Mouse (Mus musculus) brain, embryonic 14.5 days (tissue): ENCODE data around the gene Olfr209.

Experiments used
- CTCF ChIP-seq: fragments of 200-500 bp; IDR thresholded peaks from 2 replicates; pipeline ENCODE4 v1.5.1; 2012; ENCODE audit warnings: inconsistent platforms, mild to moderate bottlenecking, moderate library complexity, borderline replicate concordance; ENCODE audit not compliant: insufficient read depth, insufficient read length; ENCODE audit errors: extremely low read depth
- POLR2A ChIP-seq: fragments of 200-500 bp; IDR thresholded peaks from 2 replicates; pipeline ENCODE4 v1.6.1; 2012; ENCODE audit warnings: mild to moderate bottlenecking, inconsistent platforms, borderline replicate concordance; ENCODE audit not compliant: poor library complexity, insufficient read depth, insufficient read length, severe bottlenecking; ENCODE audit errors: extremely low read depth

DNA sequence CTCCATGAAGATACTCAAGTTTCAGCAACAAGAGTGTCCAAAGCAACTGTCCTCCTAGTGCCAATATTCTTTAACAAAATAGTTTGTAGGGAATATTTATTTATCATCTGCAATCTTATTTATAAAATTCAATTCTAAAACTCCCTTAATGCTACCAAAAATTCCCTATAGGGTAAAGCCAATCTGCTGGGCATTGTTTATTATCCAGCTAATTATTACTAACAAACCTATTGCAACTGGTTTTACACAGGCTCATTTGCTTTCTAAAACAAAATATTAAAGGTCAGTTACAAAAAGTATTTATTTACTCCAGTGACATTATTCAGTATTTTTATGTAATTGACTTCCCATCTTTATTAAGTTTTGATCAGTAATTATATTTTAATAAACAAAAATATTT lies 45.6 kb downstream of the Olfr209 start, which contains the start of gene Olfr204:
- TF ChIP-seq CTCF (no peak), POLR2A (no peak)
